Mouse (Mus musculus) olfactory bulb, adult 2 months (tissue): ENCODE results near the gene Bmp8a.

Experiments used
- CTCF ChIP-seq: fragments of 200-500 bp; IDR thresholded peaks from 2 replicates; pipeline ENCODE4 v1.5.1; 2012; ENCODE audit warnings: low read depth, mild to moderate bottlenecking, low read length, moderate library complexity; ENCODE audit not compliant: insufficient read depth
- POLR2A ChIP-seq: fragments of 200-500 bp; IDR thresholded peaks from 2 replicates; pipeline ENCODE4 v1.6.1; 2012; ENCODE audit warnings: mild to moderate bottlenecking, low read depth, low read length, moderate library complexity; ENCODE audit not compliant: insufficient read depth

DNA sequence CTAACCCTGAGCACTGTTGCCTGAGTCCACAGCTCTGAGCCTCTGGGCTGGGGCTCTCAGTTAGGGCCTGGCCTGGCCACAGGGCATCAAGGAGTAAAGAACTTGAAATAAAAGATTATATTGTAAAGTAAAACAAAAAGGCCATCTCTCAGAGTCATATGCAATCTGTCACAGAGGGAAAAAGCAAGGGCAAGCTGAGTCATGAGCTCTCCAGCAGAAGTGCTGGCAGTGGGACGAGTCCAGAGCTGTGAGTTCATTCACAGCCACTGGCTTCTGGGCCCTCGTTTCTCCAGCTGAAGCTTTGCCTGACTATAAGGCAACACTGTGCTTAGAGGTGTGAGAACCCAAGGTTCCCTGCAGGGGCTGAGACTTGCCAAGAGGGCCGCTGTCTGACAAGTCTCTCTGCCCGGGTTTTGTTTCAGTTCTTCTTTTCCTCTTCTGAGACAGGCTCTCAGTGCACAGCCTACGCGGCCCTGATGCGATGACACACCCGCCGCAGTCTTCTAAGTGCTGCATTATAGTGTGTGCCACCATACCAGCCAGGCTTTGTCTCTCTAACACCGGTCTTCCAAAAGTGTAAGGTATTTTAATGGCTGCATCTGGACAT, 10.3 kb upstream of the Bmp8a start:
- TF ChIP-seq CTCF (no peak), POLR2A (no peak)
